Mouse (Mus musculus) bone marrow macrophage, adult 2 months (primary cell): ENCODE results near the gene Thbs4.

Experiments
- CTCF ChIP-seq: IDR thresholded peaks from 2 replicates; pipeline ENCODE4 v1.5.1; 2012; ENCODE audit warnings: low read depth, mild to moderate bottlenecking, low read length, moderate library complexity
- POLR2A ChIP-seq: IDR thresholded peaks from 2 replicates; pipeline ENCODE4 v1.6.1; 2012; ENCODE audit warnings: mild to moderate bottlenecking, low read depth, low read length, borderline replicate concordance

GRCm38 (mm10) chr13:92759096-92759495 is 35.5 kb downstream of the Thbs4 start:
- TF ChIP-seq POLR2A, result no peak
- TF ChIP-seq CTCF, result no peak
